Mouse (Mus musculus): ENCODE data around the gene Mef2a.

GRCm38 (mm10) chr7:67205734-67206425 is 166.8 kb downstream of the Mef2a start:
- no peak for TF ChIP-seq CTCF (IDR thresholded peaks at IDR 0.05; ENCODE audit: control insufficient read depth, insufficient read depth, low read length)
- no peak for TF ChIP-seq POLR2A (IDR thresholded peaks at IDR 0.05; ENCODE audit: borderline replicate concordance, control insufficient read depth, low read depth, low read length)

Data from bone marrow, adult 2 months (tissue).